Mouse (Mus musculus) c-Kit-positive CD71-negative TER-119-negative erythroid progenitor cells, embryonic 14.5 days (primary cell): ENCODE data around the gene Timm50.
A peak's percentile ranks its signal among the peaks of the same experiment; 100 is the strongest.

Experiments
- DNase-seq: peaks from one replicate; pipeline ENCODE4 v3.0.0-alpha.2; 2013; ENCODE audit warnings: low read depth

The Timm50 gene

DNA sequence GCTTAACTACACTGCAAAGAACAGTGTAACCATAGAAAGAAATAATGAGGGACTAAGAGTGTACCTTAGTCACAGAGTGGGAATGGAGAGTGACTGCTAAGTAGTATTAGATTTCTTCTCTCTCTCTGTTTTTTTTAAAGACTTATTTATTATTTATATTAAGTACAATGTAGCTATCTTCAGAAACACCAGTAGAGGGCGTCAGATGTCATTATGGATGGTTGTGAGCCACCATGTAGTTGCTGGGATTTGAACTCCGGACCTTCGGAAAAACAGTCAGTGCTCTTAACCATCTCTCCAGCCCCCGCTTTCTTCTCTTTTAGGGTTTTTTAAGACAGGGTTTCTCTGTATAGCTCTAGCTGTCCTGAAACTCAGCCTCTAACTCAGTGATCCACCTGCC, 14.6 kb upstream of the Timm50 start:
- DNase-seq: no peak

DNA sequence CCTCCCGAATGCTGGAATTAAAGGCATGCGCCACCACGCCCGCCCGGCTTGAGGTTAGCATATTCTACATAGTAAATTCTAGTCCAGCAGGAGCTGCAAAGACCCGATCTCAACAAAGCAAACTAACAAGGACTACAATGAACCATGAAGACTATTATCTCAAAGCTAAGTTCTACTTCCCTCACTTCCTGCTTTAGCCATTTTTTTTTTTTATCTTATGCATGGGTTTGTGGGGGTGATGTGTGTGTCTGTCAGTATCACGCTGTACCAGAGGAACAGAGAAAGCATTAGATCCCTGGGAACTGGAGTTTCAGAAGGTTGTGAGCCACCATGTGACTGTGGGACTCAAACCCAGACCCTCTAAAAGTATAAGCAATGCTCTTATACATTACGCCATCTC, 13.4 kb upstream of the Timm50 start:
- DNase-seq: no peak

DNA sequence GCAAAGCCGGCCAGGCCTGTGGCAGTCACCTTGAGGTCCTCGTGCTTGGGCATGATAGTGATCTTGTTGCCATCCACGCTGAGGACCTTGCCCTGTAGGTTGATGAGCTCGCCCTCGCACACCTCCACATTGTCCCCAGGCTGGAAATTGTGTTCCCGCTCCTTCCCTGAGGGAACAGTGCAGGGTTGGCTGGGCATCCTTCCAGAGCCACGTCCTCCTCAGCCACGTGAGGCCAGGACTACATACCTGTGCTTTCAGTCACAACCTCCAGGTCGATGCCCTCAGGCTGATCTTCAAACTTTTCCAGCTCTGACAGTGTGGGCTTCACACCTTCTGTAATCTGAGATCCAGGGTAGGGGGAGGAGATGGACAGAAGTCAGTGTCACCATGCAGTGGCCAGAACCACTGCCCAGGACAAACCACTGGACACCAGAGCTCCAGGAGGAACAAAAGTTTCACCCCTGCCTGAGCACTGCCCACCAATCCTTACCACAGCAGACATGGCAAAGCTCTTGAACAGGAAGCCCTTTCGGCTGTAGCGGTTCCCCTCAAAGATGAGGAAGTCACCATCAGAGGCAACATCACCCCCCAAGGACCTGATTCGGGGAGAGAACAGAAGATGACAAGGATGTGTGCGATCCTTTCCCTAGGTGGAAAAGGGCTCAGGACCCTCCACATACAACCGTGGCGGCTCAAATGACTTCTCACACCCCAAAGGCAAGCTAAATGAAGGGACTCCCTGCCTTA, 10.3 kb upstream of the Timm50 start:
- DNase-seq: no peak

- DNase-seq: no peak
Measured at GRCm38 (mm10) chr7:28318714-28319113, 6.8 kb upstream of the Timm50 start.

DNA sequence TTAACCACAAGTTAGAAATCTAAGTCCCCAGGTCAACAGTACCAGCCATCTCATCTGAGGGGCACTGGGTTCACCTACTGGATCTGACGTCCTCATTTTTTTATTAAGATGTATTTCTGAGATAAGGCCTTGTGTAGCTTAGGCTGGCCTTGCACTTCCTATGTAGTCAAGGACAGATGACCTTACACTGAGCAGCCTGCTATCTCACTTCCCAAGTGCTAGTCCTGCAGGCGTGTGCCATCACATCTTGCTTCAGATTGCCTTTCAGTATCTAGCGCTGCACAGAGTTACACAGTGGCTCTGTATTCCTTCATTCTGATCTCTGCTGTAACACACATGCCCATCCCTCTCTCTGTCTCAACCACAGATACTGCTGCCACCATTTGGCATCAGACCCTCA, 6.2 kb upstream of the Timm50 start:
- no peak for DNase-seq

GRCm38 (mm10) chr7:28311151-28311925, 534 bp downstream of the Timm50 start:
- no peak for DNase-seq

GRCm38 (mm10) chr7:28309737-28310136, 2.1 kb downstream of the Timm50 start:
- DNase-seq: no peak

GRCm38 (mm10) chr7:28306216-28306615, 5.7 kb downstream of the Timm50 start:
- DNase-seq: no peak

GRCm38 (mm10) chr7:28305641-28306040, 6.2 kb downstream of the Timm50 start:
- no peak for DNase-seq

DNA sequence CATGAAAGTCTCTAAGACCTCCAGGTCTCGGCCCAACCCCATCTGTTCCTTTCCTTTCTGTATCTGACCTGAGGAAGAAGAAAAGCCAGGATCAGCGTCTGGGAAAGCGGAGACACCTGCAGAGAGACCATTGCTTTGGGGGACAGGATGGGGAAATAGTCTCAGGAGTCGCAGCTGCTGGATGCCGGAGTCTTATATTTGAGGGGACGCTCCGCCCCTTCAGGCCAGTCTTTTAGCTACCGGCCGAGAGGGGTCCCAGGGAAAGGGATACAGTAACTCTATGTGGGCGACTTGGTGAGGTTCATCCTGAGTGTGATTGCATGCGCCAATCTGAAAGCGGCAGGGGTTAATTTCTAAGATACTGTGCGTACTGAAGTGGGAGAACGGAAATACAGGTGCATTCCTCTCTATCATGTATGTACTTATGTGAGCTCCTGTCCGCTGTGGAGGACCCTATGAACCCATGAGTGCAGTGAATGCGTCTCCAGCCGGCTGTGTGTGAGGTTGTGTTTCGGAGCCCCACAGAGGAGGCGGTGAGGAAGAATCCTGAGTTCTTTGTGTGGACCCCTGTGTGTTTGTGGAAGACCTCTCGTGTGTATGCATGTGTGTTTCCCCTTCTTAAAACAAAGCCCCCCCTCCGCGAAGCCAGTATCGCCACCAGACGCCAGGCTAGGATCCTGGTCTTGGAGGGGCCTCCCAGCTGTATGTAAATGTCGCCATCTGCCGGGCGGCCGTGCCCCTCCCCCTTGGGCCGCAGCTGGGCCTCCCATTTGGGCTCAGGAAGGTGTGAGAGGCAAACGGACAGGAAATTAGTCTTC, 10.0 kb downstream of the Timm50 start, which contains the start of gene Dll3:
Dll3 (minus strand) TSS at position 623 of the 818 bp plus-strand sequence.
- DNase-seq: peak; percentile 42

DNA sequence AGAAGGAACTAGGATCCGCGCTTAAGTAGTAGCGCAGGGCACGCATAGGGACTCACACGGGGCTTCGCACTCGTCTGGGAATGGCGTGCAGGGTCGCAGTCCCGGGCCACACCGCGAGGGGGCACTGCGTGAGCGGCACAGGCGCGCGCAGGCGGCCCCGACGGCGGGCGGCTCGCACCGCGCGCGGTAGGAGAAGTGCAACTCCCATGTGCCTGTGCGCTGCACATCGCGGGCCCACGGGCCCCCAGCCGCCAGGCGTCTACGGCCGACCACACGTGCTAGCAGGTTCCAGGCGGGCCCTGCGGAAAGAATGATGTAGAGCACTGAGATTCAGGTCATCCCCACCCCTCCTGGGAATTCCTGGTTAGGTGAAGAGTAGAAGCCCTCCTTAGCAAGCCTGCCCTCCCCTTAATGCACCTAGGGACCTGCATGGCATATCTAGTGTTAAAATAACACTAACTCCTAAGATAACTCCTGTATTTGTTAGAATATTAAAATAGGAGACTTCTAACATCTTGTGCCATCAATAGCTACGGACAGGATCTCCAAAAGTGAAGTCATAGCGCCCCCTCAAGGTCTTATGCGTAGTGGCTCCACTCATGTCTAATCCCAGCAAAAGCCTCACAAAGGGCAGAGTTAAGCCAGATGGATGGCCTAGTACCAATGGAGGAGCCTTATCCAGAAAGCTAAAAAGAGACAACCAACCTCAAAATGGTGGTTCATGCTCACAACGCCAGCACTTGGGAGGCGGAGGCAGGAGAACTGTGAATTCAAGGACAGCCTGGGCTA, 12.8 kb downstream of the Timm50 start:
- peak; percentile 74 for DNase-seq

- DNase-seq: no peak
Measured at GRCm38 (mm10) chr7:28294481-28294880, 17.4 kb downstream of the Timm50 start.

GRCm38 (mm10) chr7:28290638-28291590, 21.0 kb downstream of the Timm50 start, which contains the start of gene Selenov:
Selenov (minus strand) TSS chr7:28291186.
- no peak for DNase-seq

GRCm38 (mm10) chr7:28290165-28290564, 21.7 kb downstream of the Timm50 start:
- no peak for DNase-seq

- no peak for DNase-seq
Measured at GRCm38 (mm10) chr7:28280630-28281029, 31.2 kb downstream of the Timm50 start.

DNA sequence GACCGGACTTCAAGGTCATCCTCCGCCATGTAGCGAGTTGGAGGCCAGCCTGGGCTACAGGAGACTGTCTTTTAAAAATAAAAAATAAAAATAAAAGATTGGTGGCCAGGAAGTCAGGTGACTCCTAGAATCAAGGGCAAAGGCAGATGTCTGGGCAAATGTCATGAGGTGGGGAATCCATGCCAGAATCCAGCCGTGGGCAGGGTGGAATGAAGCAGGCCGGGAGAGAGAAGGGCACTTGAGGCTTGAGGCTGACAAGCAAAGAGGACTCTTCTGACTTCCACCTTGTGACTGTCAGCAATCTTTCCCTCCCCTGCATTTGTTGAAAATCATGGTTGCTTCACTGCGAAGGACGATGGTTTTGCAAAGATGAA, 33.6 kb downstream of the Timm50 start:
- no peak for DNase-seq

- peak; percentile 86 for DNase-seq
Measured at GRCm38 (mm10) chr7:28277615-28278278, 34.1 kb downstream of the Timm50 start, which contains the start of gene Eid2b. Eid2b (plus strand) TSS chr7:28277739.

DNA sequence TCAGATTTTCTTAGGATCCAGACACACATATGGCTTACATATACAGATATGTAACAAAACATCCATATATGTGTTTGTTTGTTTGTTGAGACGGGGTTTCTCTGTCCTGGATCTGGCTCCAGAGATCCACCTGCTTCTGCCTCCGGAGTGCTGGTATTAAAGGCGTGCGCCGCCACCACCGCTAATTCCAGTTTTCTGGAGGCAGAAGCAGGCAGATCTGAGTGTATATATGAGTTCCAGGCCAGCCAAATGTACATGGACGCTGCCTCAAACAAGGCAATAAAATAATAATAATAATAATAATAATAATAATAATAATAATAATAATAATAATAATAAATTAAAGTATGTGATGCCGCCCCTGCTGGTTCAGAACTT, 34.6 kb downstream of the Timm50 start:
- DNase-seq: no peak

GRCm38 (mm10) chr7:28271761-28272160, 40.1 kb downstream of the Timm50 start:
- no peak for DNase-seq

DNA sequence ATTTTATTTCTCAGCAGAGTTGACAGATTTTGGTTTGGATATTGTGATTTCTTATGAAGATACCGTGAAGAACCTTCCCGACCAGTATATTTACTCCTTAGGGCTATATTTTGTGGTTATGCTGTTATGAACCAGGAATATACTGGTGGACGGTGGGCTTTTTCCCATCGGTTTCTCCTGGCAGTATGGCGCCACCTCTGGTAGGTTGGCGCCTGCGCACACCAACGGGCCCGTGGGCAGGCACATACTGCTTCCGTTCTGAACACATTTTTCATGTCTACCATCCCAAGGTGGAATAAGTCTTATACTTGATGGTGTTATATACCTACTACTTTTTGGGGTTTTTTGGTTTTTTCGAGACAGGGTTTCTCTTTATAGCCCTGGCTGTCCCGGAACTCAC, 42.5 kb downstream of the Timm50 start:
- no peak for DNase-seq
